Mouse (Mus musculus) ES-Bruce4 (cell line): Measurements from ENCODE around the gene Sapcd1. TPM values are rescaled to one million over a fixed set of nuclear protein-coding genes. Genes with fewer than 3 reads are reported as not detected.

ENCODE experiments used
- H3K27ac ChIP-seq: 2 replicates; pipeline ENCODE4 v1.5.1; 2012; ENCODE audit warnings: low read length, inconsistent platforms; ENCODE audit not compliant: insufficient read depth
- H3K27me3 ChIP-seq: 2 replicates; pipeline ENCODE4 v1.6.1; 2012; ENCODE audit warnings: mild to moderate bottlenecking, low read length, inconsistent platforms; ENCODE audit not compliant: control insufficient read depth, poor library complexity, insufficient read depth, severe bottlenecking
- H3K36me3 ChIP-seq: 2 replicates; pipeline ENCODE4 v1.6.1; 2012; ENCODE audit warnings: inconsistent platforms, mild to moderate bottlenecking, low read length, moderate library complexity; ENCODE audit not compliant: control insufficient read depth, poor library complexity, insufficient read depth, severe bottlenecking
- H3K4me1 ChIP-seq: one replicate; pipeline ENCODE4 v1.8.1; 2011; ENCODE audit warnings: low read length; ENCODE audit not compliant: control insufficient read depth, insufficient read depth
- H3K4me3 ChIP-seq: 2 replicates; pipeline ENCODE4 v1.5.1; 2011; ENCODE audit warnings: low read depth, mild to moderate bottlenecking, low read length
- H3K9ac ChIP-seq: 2 replicates; pipeline ENCODE4 v1.6.1; 2012; ENCODE audit warnings: low read depth, mild to moderate bottlenecking, inconsistent platforms; ENCODE audit not compliant: poor library complexity, severe bottlenecking
- H3K9me3 ChIP-seq: replicated peaks from 2 replicates; pipeline ENCODE4 v1.6.1; 2012; ENCODE audit warnings: mild to moderate bottlenecking, low read length, inconsistent platforms; ENCODE audit not compliant: control insufficient read depth, poor library complexity, insufficient read depth, severe bottlenecking
- CTCF ChIP-seq: IDR thresholded peaks from one replicate; pipeline ENCODE4 v1.8.1; 2011; ENCODE audit warnings: low read depth, low read length
- EP300 ChIP-seq: IDR thresholded peaks from 2 replicates; pipeline ENCODE4 v1.6.1; 2011; ENCODE audit warnings: low read depth, low read length; ENCODE audit not compliant: insufficient read depth
- POLR2A ChIP-seq: IDR thresholded peaks from one replicate; pipeline ENCODE4 v1.8.1; 2011; ENCODE audit warnings: low read length; ENCODE audit not compliant: insufficient read depth
- polyA plus RNA-seq: library from polyadenylated mRNA; stranded (reverse); fragments of >200 nt; gene quantifications from 2 replicates; pipeline ENCODE4 v1.2.4, GENCODE M21; 2011; ENCODE audit warnings: low read depth; ENCODE audit not compliant: missing spikeins, insufficient read depth, insufficient read length

Gene Sapcd1
- polyA plus RNA-seq, 1 experiment: 1.7 TPM

DNA sequence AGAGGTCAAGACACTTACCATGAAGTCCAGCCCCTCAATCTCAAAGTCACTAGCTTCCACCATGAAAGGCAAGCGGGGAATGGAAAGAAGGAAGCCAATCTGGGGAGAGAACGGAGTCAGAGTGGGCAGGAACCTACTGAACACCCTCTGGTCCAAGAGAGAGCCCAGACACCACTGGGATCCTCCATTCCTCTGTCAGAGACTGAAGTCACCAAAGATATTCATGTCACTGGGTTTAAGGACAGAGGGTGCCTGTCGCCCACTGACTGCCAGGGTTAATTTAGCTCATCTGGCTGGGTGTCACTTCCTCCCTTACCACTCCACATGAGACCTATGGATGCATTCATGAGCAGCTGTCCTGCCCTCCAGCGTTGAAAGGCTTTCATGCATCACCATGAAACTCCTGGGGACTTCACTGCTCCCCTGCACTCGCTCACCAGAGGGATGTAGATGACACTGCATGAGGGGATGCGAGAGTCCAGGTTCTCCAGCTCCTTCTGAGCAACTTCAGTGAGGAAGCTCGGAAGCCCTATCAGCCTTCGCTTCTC lies 4.6 kb upstream of the Sapcd1 start:
- H3K9ac ChIP-seq: no peak overlapping the region
- no peak for TF ChIP-seq EP300
- H3K27ac ChIP-seq: no peak overlapping the region
- H3K27me3 ChIP-seq: no peaks in the 10 kb centered on the region
- no peak overlapping the region for H3K4me3 ChIP-seq
- no peaks in the 10 kb centered on the region for H3K9me3 ChIP-seq
- H3K4me1 ChIP-seq: no peaks in the 10 kb centered on the region
- H3K36me3 ChIP-seq: no peaks in the 10 kb centered on the region

DNA sequence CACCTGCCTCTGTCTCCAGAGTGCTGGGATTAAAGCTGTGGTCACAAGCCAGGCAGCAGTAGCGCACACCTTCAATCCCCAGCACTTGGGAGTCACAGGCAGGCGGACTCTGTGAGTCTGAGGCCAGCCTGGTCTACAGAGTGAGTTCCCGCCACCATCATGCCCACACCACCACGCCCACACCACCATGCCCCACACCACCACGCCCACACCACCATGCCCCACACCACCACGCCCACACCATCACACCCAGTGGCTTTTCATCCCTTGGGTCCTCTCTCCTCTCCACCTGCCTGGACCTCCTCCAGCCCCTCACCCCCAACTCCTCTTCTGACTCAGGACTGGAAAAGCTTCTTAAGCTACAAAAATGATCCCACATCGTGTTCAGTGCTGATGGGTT lies 4.1 kb upstream of the Sapcd1 start:
- Histone ChIP-seq H3K4me3 (no peak overlapping the region), H3K27ac (no peak overlapping the region)

DNA sequence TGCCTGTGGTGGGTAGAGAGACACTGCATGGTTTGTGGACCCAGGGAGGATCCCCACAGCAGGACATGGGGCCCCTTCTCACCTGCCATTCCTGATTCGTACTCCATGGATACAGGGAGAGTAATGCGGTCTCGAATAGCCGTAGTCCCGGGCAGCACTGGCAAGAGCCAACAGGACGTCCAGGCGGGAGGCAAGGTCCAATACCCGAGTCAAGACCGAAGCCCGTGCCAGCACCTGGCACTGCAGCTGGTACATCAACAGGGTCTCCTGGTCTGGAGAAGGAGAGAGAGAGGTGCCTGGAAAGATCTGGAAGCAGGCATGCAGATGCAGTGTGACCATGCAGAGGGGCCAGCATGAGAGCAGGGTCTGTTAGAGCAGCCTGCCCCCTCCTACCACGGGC lies 3.5 kb upstream of the Sapcd1 start:
- Histone ChIP-seq H3K9ac (no peak overlapping the region), H3K27ac (no peak overlapping the region), H3K4me1 (no peaks in the 10 kb centered on the region), H3K27me3 (no peaks in the 10 kb centered on the region), H3K36me3 (no peaks in the 10 kb centered on the region), H3K4me3 (no peak overlapping the region), H3K9me3 (no peaks in the 10 kb centered on the region)
- TF ChIP-seq EP300: no peak
- TF ChIP-seq CTCF: no peak

More for the DNA sequence above, 4.1 kb upstream of the Sapcd1 start:
- no peaks in the 10 kb centered on the region for H3K4me1 ChIP-seq
- H3K27me3 ChIP-seq: no peaks in the 10 kb centered on the region
- H3K9me3 ChIP-seq: no peaks in the 10 kb centered on the region
- TF ChIP-seq EP300 (no peak), CTCF (no peak), POLR2A (no peak)
- H3K36me3 ChIP-seq: no peaks in the 10 kb centered on the region
- H3K9ac ChIP-seq: no peak overlapping the region

DNA sequence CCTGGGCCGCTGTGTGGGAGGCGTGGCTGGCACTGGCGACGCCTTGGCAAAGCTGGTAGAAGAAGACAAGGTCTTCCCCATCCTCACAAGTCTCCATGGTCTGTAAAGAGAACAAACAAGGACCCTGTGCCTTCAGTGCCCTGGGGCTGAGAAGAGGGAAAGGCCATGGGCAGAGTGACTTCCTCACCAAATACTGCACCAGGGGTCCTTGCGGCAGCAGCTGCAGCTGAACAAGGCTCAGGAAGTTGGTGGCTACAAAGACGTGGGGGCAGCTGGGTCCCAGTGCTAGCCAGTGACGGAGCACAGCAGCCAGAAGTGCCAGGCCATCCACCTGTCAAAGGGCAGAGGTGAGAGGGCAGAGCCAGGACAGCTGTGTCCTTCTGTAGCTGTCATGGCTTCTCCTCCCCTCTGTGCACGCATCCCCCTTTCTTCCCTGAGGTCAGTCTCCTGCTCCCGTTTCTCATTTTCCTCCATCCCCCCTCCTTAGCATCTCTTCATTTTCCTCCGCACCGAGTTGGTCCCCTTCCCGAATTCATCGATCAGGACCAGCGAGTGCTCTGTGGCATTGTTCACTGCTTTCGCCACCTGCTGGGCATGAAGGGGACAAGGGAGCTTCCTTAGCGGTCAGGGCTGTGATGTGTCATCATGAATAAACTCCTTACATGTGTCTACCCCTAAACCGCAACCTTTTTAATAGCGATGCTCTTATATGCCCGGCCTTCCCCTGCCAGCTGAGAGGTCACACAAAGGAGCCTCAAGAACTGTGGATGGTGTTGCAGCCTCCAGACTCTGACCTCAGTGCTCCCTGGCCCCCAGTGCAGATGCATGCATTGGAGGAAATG lies 2.1 kb upstream of the Sapcd1 start:
- Histone ChIP-seq H3K9ac (no peak overlapping the region), H3K9me3 (no peaks in the 10 kb centered on the region), H3K27me3 (no peaks in the 10 kb centered on the region), H3K36me3 (no peaks in the 10 kb centered on the region), H3K27ac (no peak overlapping the region), H3K4me1 (peaks cover 2% of the 10 kb centered on the region), H3K4me3 (no peak overlapping the region)
- no peak for TF ChIP-seq EP300
- peak; percentile 59 for TF ChIP-seq CTCF

DNA sequence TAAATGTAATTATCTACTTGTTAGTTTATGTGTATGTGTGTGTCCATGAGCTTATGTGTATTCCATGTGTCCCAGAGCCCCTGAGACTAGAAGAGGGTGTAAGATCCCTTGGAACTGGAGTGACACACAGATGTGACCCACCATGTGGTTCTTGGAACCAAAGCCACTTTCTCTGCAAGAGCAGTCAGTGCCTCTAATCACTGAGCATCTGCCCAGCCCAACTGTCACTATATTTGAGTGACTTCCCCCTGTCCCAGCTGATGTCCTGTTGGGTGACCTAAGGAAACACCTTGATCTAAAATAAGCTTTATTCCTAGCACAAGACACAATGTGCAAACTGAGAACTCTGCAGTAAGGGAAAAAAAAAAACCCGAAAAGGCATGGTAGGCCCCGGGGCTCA lies 499 bp upstream of the Sapcd1 start:
- Histone ChIP-seq H3K9ac (no peak overlapping the region), H3K4me1 (peaks cover 2% of the 10 kb centered on the region), H3K27ac (no peak overlapping the region), H3K9me3 (no peaks in the 10 kb centered on the region), H3K36me3 (no peaks in the 10 kb centered on the region), H3K4me3 (no peak overlapping the region), H3K27me3 (no peaks in the 10 kb centered on the region)
- TF ChIP-seq CTCF (no peak), POLR2A (no peak), EP300 (no peak)

DNA sequence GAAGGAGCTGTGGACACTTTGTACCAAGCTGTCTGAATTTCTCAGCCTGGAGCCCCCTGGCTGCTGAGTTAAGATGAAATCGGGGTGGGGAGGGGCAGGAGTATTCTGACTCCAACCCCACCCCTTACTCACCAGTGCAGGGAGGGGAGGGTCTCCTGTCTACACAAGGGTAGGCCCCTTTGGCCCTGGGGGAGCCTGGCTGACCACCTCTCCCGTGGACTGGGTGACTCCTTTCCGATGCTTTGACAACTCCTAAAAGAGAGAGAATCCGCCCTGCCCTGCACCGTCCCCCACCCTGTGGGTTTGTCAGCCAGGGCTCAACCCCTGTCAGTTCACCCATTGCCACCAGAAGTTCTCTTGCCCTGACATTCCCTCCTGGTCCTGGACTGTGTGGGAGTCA lies 1.6 kb downstream of the Sapcd1 start:
- Histone ChIP-seq H3K9ac (no peak overlapping the region), H3K36me3 (no peaks in the 10 kb centered on the region), H3K4me1 (peaks cover 5% of the 10 kb centered on the region), H3K27ac (no peak overlapping the region), H3K4me3 (no peak overlapping the region), H3K27me3 (no peaks in the 10 kb centered on the region), H3K9me3 (no peaks in the 10 kb centered on the region)
- TF ChIP-seq CTCF (no peak), POLR2A (no peak), EP300 (no peak)
